Mouse (Mus musculus): ENCODE results near the gene Aspm.

The Aspm gene

GRCm38 (mm10) chr1:139501258-139501752 lies 46.7 kb downstream of the Aspm start, which contains the start of gene F13b:
TSS of gene F13b (plus strand) at chr1:139501702.
- DNase-seq (ENCODE audit: low spot score), result no peak

- DNase-seq (ENCODE audit: low spot score), result no peak
Observed at GRCm38 (mm10) chr1:139514556-139514955, 60.0 kb downstream of the Aspm start.
